Mouse (Mus musculus) myocyte (in vitro differentiated cells): ENCODE measurements around the gene Dkk3.

Experiments used
- CEBPB ChIP-seq: IDR thresholded peaks from 2 replicates; pipeline ENCODE4 v1.6.1; 2011; ENCODE audit warnings: mild to moderate bottlenecking, moderate library complexity; ENCODE audit not compliant: poor library complexity, insufficient read depth, severe bottlenecking
- E2F4 ChIP-seq: IDR thresholded peaks from one replicate; pipeline ENCODE4 v1.6.1; 2011; ENCODE audit warnings: mild to moderate bottlenecking, control low read depth, moderate library complexity; ENCODE audit not compliant: insufficient read depth
- MYOD1 ChIP-seq, 3 experiments: IDR thresholded peaks; one replicate each; pipeline ENCODE4 v1.6.1; 2011; ENCODE audit warnings: control low read depth in 2 of 3, low read depth in 2 of 3, mild to moderate bottlenecking in 2 of 3, moderate library complexity in 1 of 3; ENCODE audit not compliant: insufficient read length in 2 of 3, control insufficient read depth in 1 of 3
- POLR2A ChIP-seq: IDR thresholded peaks from one replicate; pipeline ENCODE4 v1.6.1; 2011; ENCODE audit warnings: low read depth, mild to moderate bottlenecking, control low read depth, moderate library complexity; ENCODE audit not compliant: insufficient read length
- POLR2AphosphoS2 ChIP-seq: IDR thresholded peaks from one replicate; pipeline ENCODE4 v1.6.1; 2011; ENCODE audit warnings: low read depth, control low read depth; ENCODE audit not compliant: insufficient read length
- TCF12 ChIP-seq: IDR thresholded peaks from one replicate; pipeline ENCODE4 v1.6.1; 2011; ENCODE audit warnings: mild to moderate bottlenecking, control low read depth; ENCODE audit not compliant: poor library complexity, insufficient read depth, severe bottlenecking
- USF1 ChIP-seq: IDR thresholded peaks from one replicate; pipeline ENCODE4 v1.6.1; 2011; ENCODE audit warnings: low read depth, mild to moderate bottlenecking, control low read depth, moderate library complexity

DNA sequence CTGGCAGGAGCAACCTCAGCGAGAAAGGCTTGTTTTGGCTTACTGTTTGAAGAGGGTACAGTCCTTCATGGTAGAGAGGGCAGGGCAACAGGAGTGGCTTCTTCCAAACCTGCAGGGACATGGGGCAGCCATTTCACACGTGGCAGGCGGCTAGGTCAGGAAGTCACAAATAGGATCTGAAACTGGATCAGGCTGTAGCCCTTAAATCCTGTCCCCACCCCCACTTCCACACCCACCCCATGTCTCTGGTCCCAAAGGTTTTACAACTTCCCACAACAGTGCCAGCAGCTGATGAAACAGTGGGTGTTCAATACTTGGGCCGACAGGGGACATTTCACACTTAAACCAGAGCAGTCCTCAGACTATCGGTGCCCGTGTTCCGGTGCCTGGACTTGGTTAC lies 28.0 kb upstream of the Dkk3 start:
- TF ChIP-seq POLR2A = no peak
- no peak for TF ChIP-seq MYOD1 (IDR thresholded peaks at IDR 0.05; ENCODE audit: control insufficient read depth in 1 of 3, insufficient read length in 2 of 3, low read depth in 2 of 3)
- no peak for TF ChIP-seq E2F4
- TF ChIP-seq POLR2AphosphoS2 = no peak
- TF ChIP-seq USF1 = no peak
- no peak for TF ChIP-seq TCF12
- no peak for TF ChIP-seq CEBPB
